Mouse (Mus musculus): Measurements from ENCODE around the gene Wdr13. TPM values are rescaled to one million over a fixed set of nuclear protein-coding genes. Genes with fewer than 3 reads are reported as not detected.

The Wdr13 gene
- total RNA-seq (2014; rRNA removed) (324 and 337 TPM in 2 replicates), polyA plus RNA-seq (2015; fragmentation: Nextera tagmentation; extraction: Ambion mirVana) (59.9 and 60.4 TPM in 2 replicates)

GRCm38 (mm10) chrX:8132017-8132976 lies at the start of gene Wdr13:
Wdr13 (minus strand) TSS chrX:8132892.
- H3K27me3 ChIP-seq (ENCODE audit: insufficient read depth, low read length): no peaks in the 10 kb centered on the region
- peak; percentile 21 for TF ChIP-seq CTCF (IDR thresholded peaks at IDR 0.05)
- ATAC-seq (ENCODE audit: low FRiP score): peak; percentile 90
- H3K27ac ChIP-seq (ENCODE audit: low read depth, low read length): peak within 1 kb of the TSS; percentile 93
- no peaks in the 10 kb centered on the region for H3K9me3 ChIP-seq (ENCODE audit: low read length)
- H3K4me2 ChIP-seq (ENCODE audit: low read depth, low read length, poor library complexity, severe bottlenecking): peak within 1 kb of the TSS; percentile 41
- H3K36me3 ChIP-seq (ENCODE audit: insufficient read depth, low read length): 0 out of 2 replicates have a peak, but pooled peaks cover 8% of the 10 kb centered on the region
- H3K4me3 ChIP-seq (ENCODE audit: low read depth, low read length): peak within 1 kb of the TSS; percentile 45
- 21% methylated on average over 39 of the region's 40 CpGs for WGBS
- H3K9ac ChIP-seq (replicated peaks; ENCODE audit: low read length, poor library complexity, severe bottlenecking): peak within 1 kb of the TSS; percentile 63
- DNase-seq (ENCODE audit: low spot score): peak; percentile 93
- no peaks in the 10 kb centered on the region; the same call in 1 of the 2 replicates for H3K4me1 ChIP-seq (ENCODE audit: insufficient read depth, low read length)

- H3K4me3 ChIP-seq (ENCODE audit: low read depth, low read length): no peak overlapping the region
- WGBS: 90% methylated on average over 5 of the region's 5 CpGs
- no peak overlapping the region for H3K4me2 ChIP-seq (ENCODE audit: low read depth, low read length, poor library complexity, severe bottlenecking)
- no peaks in the 10 kb centered on the region for H3K9me3 ChIP-seq (ENCODE audit: low read length)
- H3K27ac ChIP-seq (ENCODE audit: low read depth, low read length): no peak overlapping the region
- DNase-seq (ENCODE audit: low spot score) (no peak), ATAC-seq (ENCODE audit: low FRiP score) (no peak)
- H3K4me1 ChIP-seq (ENCODE audit: insufficient read depth, low read length): no peaks in the 10 kb centered on the region
- no peak for TF ChIP-seq CTCF (IDR thresholded peaks at IDR 0.05)
- no peaks in the 10 kb centered on the region for H3K36me3 ChIP-seq (ENCODE audit: insufficient read depth, low read length)
- no peaks in the 10 kb centered on the region for H3K27me3 ChIP-seq (ENCODE audit: insufficient read depth, low read length)
- no peak overlapping the region for H3K9ac ChIP-seq (replicated peaks; ENCODE audit: low read length, poor library complexity, severe bottlenecking)
Measured at GRCm38 (mm10) chrX:8179646-8180045, 47.0 kb upstream of the Wdr13 start.

GRCm38 (mm10) chrX:8178871-8179270 lies 46.2 kb upstream of the Wdr13 start:
- Histone ChIP-seq H3K9me3 (ENCODE audit: low read length) (no peaks in the 10 kb centered on the region), H3K36me3 (ENCODE audit: insufficient read depth, low read length) (no peaks in the 10 kb centered on the region), H3K4me2 (ENCODE audit: low read depth, low read length, poor library complexity, severe bottlenecking) (no peak overlapping the region), H3K4me3 (ENCODE audit: low read depth, low read length) (no peak overlapping the region), H3K4me1 (ENCODE audit: insufficient read depth, low read length) (no peaks in the 10 kb centered on the region), H3K9ac (replicated peaks; ENCODE audit: low read length, poor library complexity, severe bottlenecking) (no peak overlapping the region), H3K27me3 (ENCODE audit: insufficient read depth, low read length) (no peaks in the 10 kb centered on the region), H3K27ac (ENCODE audit: low read depth, low read length) (no peak overlapping the region)
- DNase-seq (ENCODE audit: low spot score) (no peak), ATAC-seq (ENCODE audit: low FRiP score) (no peak)
- 91% methylated on average over 2 of the region's 2 CpGs for WGBS
- TF ChIP-seq CTCF (IDR thresholded peaks at IDR 0.05): no peak

- no peak within 1 kb of the TSS for H3K27ac ChIP-seq (ENCODE audit: low read depth, low read length)
- no peaks in the 10 kb centered on the region for H3K27me3 ChIP-seq (ENCODE audit: insufficient read depth, low read length)
- H3K4me2 ChIP-seq (ENCODE audit: low read depth, low read length, poor library complexity, severe bottlenecking): peak within 1 kb of the TSS; percentile 46
- DNase-seq (ENCODE audit: low spot score) (peak; percentile 93), ATAC-seq (ENCODE audit: low FRiP score) (peak; percentile 94)
- H3K4me1 ChIP-seq (ENCODE audit: insufficient read depth, low read length): no peaks in the 10 kb centered on the region
- WGBS: 17% methylated on average over 56 of the region's 56 CpGs
- peak; percentile 31 for TF ChIP-seq CTCF (IDR thresholded peaks at IDR 0.05)
- H3K9me3 ChIP-seq (ENCODE audit: low read length): no peaks in the 10 kb centered on the region
- H3K36me3 ChIP-seq (ENCODE audit: insufficient read depth, low read length): no peaks in the 10 kb centered on the region; the same call in 1 of the 2 replicates
- peak within 1 kb of the TSS; percentile 64 for H3K9ac ChIP-seq (replicated peaks; ENCODE audit: low read length, poor library complexity, severe bottlenecking)
- H3K4me3 ChIP-seq (ENCODE audit: low read depth, low read length): peak within 1 kb of the TSS; percentile 55
Measured at GRCm38 (mm10) chrX:8175504-8176385, 43.1 kb upstream of the Wdr13 start, which contains the start of gene Tbc1d25. Tbc1d25 (minus strand) TSS chrX:8176181.

- no peak for TF ChIP-seq CTCF (IDR thresholded peaks at IDR 0.05)
Measured at GRCm38 (mm10) chrX:8175169-8175503, 42.4 kb upstream of the Wdr13 start.

More at GRCm38 (mm10) chrX:8175169-8175503, 42.4 kb upstream of the Wdr13 start:
- Histone ChIP-seq H3K9ac (replicated peaks; ENCODE audit: low read length, poor library complexity, severe bottlenecking) (peak overlapping the region; percentile 64), H3K4me1 (ENCODE audit: insufficient read depth, low read length) (no peaks in the 10 kb centered on the region), H3K27ac (ENCODE audit: low read depth, low read length) (no peak overlapping the region), H3K9me3 (ENCODE audit: low read length) (no peaks in the 10 kb centered on the region), H3K36me3 (ENCODE audit: insufficient read depth, low read length) (no peaks in the 10 kb centered on the region; the same call in 1 of the 2 replicates), H3K4me2 (ENCODE audit: low read depth, low read length, poor library complexity, severe bottlenecking) (peak overlapping the region; percentile 46), H3K4me3 (ENCODE audit: low read depth, low read length) (peak overlapping the region; percentile 55), H3K27me3 (ENCODE audit: insufficient read depth, low read length) (no peaks in the 10 kb centered on the region)
- DNase-seq (ENCODE audit: low spot score) (no peak), ATAC-seq (ENCODE audit: low FRiP score) (no peak)
- WGBS: 20% methylated on average over 4 of the region's 4 CpGs
